ENCODE assay signal across 28 mouse cellular contexts in genomic region chr14:46959166-46959721, GRCm38 (mm10).
DNase-seq lines count a peak whose midpoint lies in the region; ATAC-seq and TF ChIP-seq lines count a peak whose summit lies in the region.
"Had no signal": no experiment of that assay in that cellular context is flagged by ENCODE, and none has a peak within 500 bp of the region (broad histone marks: within the 10 kb centered on the region; RNA-seq: fewer than 3 reads in every experiment).

No protein-coding gene starts in this region.

- no peak overlapping the region for H3K27ac ChIP-seq in gastrocnemius, adult 2 months
- peak overlapping the region; percentile 69 for H3K27ac ChIP-seq in embryonic facial prominence, embryonic 13.5 days
- H3K27ac ChIP-seq in embryonic facial prominence, embryonic 15.5 days (replicated peaks) = 0 out of 2 replicates have a peak overlapping the region, but pooled peaks have one; percentile 29
- peak overlapping the region; percentile 81 for H3K27ac ChIP-seq in limb, embryonic 15.5 days
- H3K27ac ChIP-seq: heart, embryonic 10.5 days; heart, embryonic 13.5 days; hindbrain, embryonic 14.5 days; hindbrain, postnatal 0 days had no signal

- TF ChIP-seq CTCF in gastrocnemius, adult 2 months (IDR thresholded peaks at IDR 0.05) = no peak

- peak; percentile 1 for DNase-seq in gastrocnemius, adult 2 months
- DNase-seq in gastrocnemius, adult 18-20 months (ENCODE audit: low spot score) = no peak
- DNase-seq in MN1 (ENCODE audit: low spot score) = no peak
- DNase-seq: adrenal gland, adult 2 months; adrenal gland, postnatal 14 days; B cell, adult 2 months; cerebellum, adult 11 months; cerebellum, adult 2 months; cerebellum, adult 9-11 months; cerebellum, postnatal 25 days; forebrain, postnatal 0 days; gastrocnemius, postnatal 14 days; heart, adult 18-20 months; heart, postnatal 14 days; heart, postnatal 4 days had no signal

- ATAC-seq in embryonic facial prominence, embryonic 13.5 days (ENCODE audit: insufficient number of reproducible peaks, insufficient read depth, low FRiP score, low TSS enrichment, low read depth) = no peak
- ATAC-seq in embryonic facial prominence, embryonic 15.5 days (ENCODE audit: insufficient number of reproducible peaks, low FRiP score, low TSS enrichment, low read depth) = 0 out of 2 replicates have a peak, but pooled peaks have one; percentile 13
- ATAC-seq in limb, embryonic 15.5 days (ENCODE audit: insufficient number of reproducible peaks, low FRiP score, low TSS enrichment, low read depth) = peak; percentile 75
- ATAC-seq in megakaryocyte-erythroid progenitor cell, adult 5-6 weeks (replicated peaks; ENCODE audit: low FRiP score, low TSS enrichment, poor library complexity, severe bottlenecking) = no peak
- ATAC-seq: forebrain, embryonic 14.5 days; forebrain, postnatal 0 days; hindbrain, postnatal 0 days; inflammation-experienced regulatory T-cells, adult 6 months; intestine, postnatal 0 days had no signal

- H3K9me3 ChIP-seq in embryonic facial prominence, embryonic 13.5 days = no peaks in the 10 kb centered on the region
- H3K9me3 ChIP-seq in embryonic facial prominence, embryonic 15.5 days (replicated peaks) = no peaks in the 10 kb centered on the region
- no peaks in the 10 kb centered on the region for H3K9me3 ChIP-seq in limb, embryonic 15.5 days
- H3K9me3 ChIP-seq: G1E; heart, embryonic 10.5 days; heart, embryonic 13.5 days had no signal

- no peaks in the 10 kb centered on the region for H3K36me3 ChIP-seq in embryonic facial prominence, embryonic 13.5 days
- H3K36me3 ChIP-seq in embryonic facial prominence, embryonic 15.5 days = no peaks in the 10 kb centered on the region
- H3K36me3 ChIP-seq in limb, embryonic 15.5 days = no peaks in the 10 kb centered on the region
- H3K36me3 ChIP-seq: G1E had no signal

- H3K4me2 ChIP-seq in embryonic facial prominence, embryonic 13.5 days = no peak overlapping the region
- no peak overlapping the region for H3K4me2 ChIP-seq in embryonic facial prominence, embryonic 15.5 days (replicated peaks)
- H3K4me2 ChIP-seq in limb, embryonic 15.5 days = no peak overlapping the region
- H3K4me2 ChIP-seq: heart, embryonic 13.5 days; hindbrain, embryonic 14.5 days had no signal

- H3K9ac ChIP-seq in embryonic facial prominence, embryonic 13.5 days = no peak overlapping the region
- H3K9ac ChIP-seq in embryonic facial prominence, embryonic 15.5 days = no peak overlapping the region
- no peak overlapping the region for H3K9ac ChIP-seq in limb, embryonic 15.5 days
- H3K9ac ChIP-seq: forebrain, postnatal 0 days; heart, embryonic 13.5 days; hindbrain, embryonic 14.5 days had no signal

- 41% methylated on average over 7 of the region's 7 CpGs for WGBS in embryonic facial prominence, embryonic 13.5 days
- 31% methylated on average over 7 of the region's 7 CpGs for WGBS in embryonic facial prominence, embryonic 15.5 days
- WGBS in limb, embryonic 15.5 days = 32% methylated on average over 7 of the region's 7 CpGs

- H3K4me1 ChIP-seq in embryonic facial prominence, embryonic 13.5 days = peaks cover 23% of the 10 kb centered on the region
- peaks cover 10% of the 10 kb centered on the region for H3K4me1 ChIP-seq in embryonic facial prominence, embryonic 15.5 days
- H3K4me1 ChIP-seq in limb, embryonic 15.5 days = peaks cover 16% of the 10 kb centered on the region

- no peak overlapping the region for H3K4me3 ChIP-seq in gastrocnemius, adult 2 months
- H3K4me3 ChIP-seq in embryonic facial prominence, embryonic 13.5 days = no peak overlapping the region
- no peak overlapping the region for H3K4me3 ChIP-seq in embryonic facial prominence, embryonic 15.5 days (replicated peaks)
- no peak overlapping the region for H3K4me3 ChIP-seq in limb, embryonic 15.5 days
- H3K4me3 ChIP-seq: heart, embryonic 10.5 days; heart, embryonic 13.5 days had no signal

- H3K27me3 ChIP-seq in embryonic facial prominence, embryonic 13.5 days = no peaks in the 10 kb centered on the region
- H3K27me3 ChIP-seq in embryonic facial prominence, embryonic 15.5 days = no peaks in the 10 kb centered on the region
- no peaks in the 10 kb centered on the region for H3K27me3 ChIP-seq in limb, embryonic 15.5 days
- H3K27me3 ChIP-seq: CH12.LX; heart, embryonic 13.5 days had no signal

- intact Hi-C loops in gastrocnemius, adult 2 months (cut with DNase I) = no loop called here

Comparison
In these comparisons a context has a peak if more than half of its experiments do, and no peak if none do; other contexts are left out.
1. ATAC-seq: peak in embryonic facial prominence, embryonic 15.5 days (single experiment) and limb, embryonic 15.5 days (single experiment); none in embryonic facial prominence, embryonic 13.5 days (single experiment) and megakaryocyte-erythroid progenitor cell, adult 5-6 weeks (single experiment).